Mouse (Mus musculus) kidney, adult 2 months (tissue): ENCODE measurements around the gene Cnksr1. TPM values are rescaled to one million over a fixed set of nuclear protein-coding genes. Genes with fewer than 3 reads are reported as not detected.
A peak's percentile ranks its signal among the peaks of the same experiment; 100 is the strongest.

ENCODE experiments used
- DNase-seq: peaks from one replicate; pipeline ENCODE4 v3.0.0; 2021
- H3K27ac ChIP-seq: fragments of 200-500 bp; 2 replicates; pipeline ENCODE4 v1.5.1; 2012; ENCODE audit warnings: low read depth, low read length, control low read depth, inconsistent platforms; ENCODE audit not compliant: insufficient read depth
- H3K27me3 ChIP-seq: fragments of 200-500 bp; replicated peaks from 2 replicates; pipeline ENCODE4 v1.6.1; 2012; ENCODE audit warnings: mild to moderate bottlenecking, moderate library complexity, low read length, inconsistent platforms; ENCODE audit not compliant: control insufficient read depth, insufficient read depth
- H3K36me3 ChIP-seq: fragments of 200-500 bp; 2 replicates; pipeline ENCODE4 v1.6.1; 2012; ENCODE audit warnings: mild to moderate bottlenecking, moderate library complexity, low read length, inconsistent platforms; ENCODE audit not compliant: control insufficient read depth, insufficient read depth
- H3K4me1 ChIP-seq: fragments of 200-500 bp; 2 replicates; pipeline ENCODE4 v1.6.1; 2011; ENCODE audit warnings: low read length; ENCODE audit not compliant: control insufficient read depth, insufficient read depth
- H3K4me3 ChIP-seq: fragments of 200-500 bp; 2 replicates; pipeline ENCODE4 v1.5.1; 2011; ENCODE audit warnings: mild to moderate bottlenecking, low read depth, low read length, control low read depth; ENCODE audit not compliant: insufficient read depth
- CTCF ChIP-seq: fragments of 200-500 bp; conservative IDR thresholded peaks from 2 replicates; pipeline ENCODE4 v1.5.1; 2011; ENCODE audit warnings: low read depth, mild to moderate bottlenecking, control low read depth, low read length, moderate library complexity, mixed read lengths; ENCODE audit not compliant: insufficient read depth, insufficient read length
- POLR2A ChIP-seq: fragments of 200-500 bp; IDR thresholded peaks from one replicate; pipeline ENCODE4 v1.6.1; 2011; ENCODE audit warnings: low read depth, low read length, control low read depth
- WGBS: fragments of 180-500 bp; shearing (Covaris S2); methylation state at CpG from one replicate; pipeline ENCODE4 v1.1.7; 2018; 5-methylcytosine and 5-hydroxymethylcytosine counted together
- polyA plus RNA-seq: library from polyadenylated mRNA; depleted of rRNA; stranded (reverse); fragments of >200 nt; gene quantifications from 2 replicates; pipeline ENCODE4 v1.2.3, GENCODE M21; 2012; rRNA removed

The Cnksr1 gene
- polyA plus RNA-seq, result 14.9 and 17.3 TPM in 2 replicates

DNA sequence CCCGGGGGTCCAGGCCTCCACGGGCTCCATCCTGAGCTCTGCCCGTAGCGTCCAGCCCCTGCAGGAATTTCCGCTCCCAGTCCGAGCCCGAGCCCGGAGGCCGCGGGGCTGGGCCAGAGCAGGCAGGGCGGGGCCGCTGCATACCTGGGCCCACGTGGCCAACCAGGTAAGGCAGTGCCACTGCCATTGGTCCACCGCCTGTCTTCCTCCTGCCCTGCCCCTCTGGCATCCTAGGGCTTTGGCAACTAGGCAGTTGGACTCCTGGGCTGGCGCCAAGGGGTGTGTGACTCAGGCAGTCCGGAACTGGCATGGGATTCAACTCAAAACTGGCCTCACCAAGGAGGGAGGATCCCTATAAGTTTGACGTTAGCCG is at the start of gene Cnksr1:
Gene Cnksr1 (minus strand): TSS at position 121 of the 373 bp plus-strand sequence.
- TF ChIP-seq POLR2A, result no peak
- no peak for TF ChIP-seq CTCF
- H3K27me3 ChIP-seq, result no peaks in the 10 kb centered on the region
- no peaks in the 10 kb centered on the region for H3K36me3 ChIP-seq
- peak; percentile 97 for DNase-seq
- H3K27ac ChIP-seq, result peak within 1 kb of the TSS; percentile 40
- H3K4me1 ChIP-seq, result peaks cover 3% of the 10 kb centered on the region; the same call in 1 of the 2 replicates
- H3K4me3 ChIP-seq, result peak within 1 kb of the TSS; percentile 46
- WGBS, result 3% methylated on average over 18 of the region's 18 CpGs

DNA sequence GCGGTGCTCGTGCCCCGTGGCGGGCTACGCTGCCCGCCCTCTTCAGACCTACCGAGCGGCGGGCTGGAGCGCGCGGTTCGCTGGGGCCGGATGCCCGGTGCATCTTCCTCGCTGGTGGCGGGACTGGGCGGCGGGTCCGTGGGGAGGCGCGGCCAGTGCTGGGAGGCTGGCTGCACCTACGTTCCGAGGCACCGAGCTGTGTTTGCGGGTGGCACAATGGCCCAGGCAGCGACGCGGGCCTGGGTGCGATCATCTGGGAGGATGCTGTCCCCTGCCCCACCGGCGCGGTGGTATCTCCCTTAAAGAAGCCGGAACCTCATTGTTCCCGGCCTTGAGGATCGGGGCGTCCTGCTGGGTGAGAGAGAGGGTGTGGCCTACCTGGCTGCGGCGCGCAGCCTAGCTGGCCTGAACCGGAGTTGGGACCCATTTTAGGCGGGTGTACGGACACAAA is 49.4 kb upstream of the Cnksr1 start, which contains the start of gene Pdik1l:
Gene Pdik1l (minus strand): TSS at position 321 of the 451 bp plus-strand sequence.
- no peak for TF ChIP-seq POLR2A
- no peak for TF ChIP-seq CTCF
- Histone ChIP-seq H3K36me3 (no peaks in the 10 kb centered on the region), H3K27me3 (no peaks in the 10 kb centered on the region), H3K4me1 (peaks cover 6% of the 10 kb centered on the region; the same call in 1 of the 2 replicates), H3K4me3 (peak within 1 kb of the TSS; percentile 96), H3K27ac (peak within 1 kb of the TSS; percentile 92)
- WGBS, result under 1% methylated on average over 43 of the region's 43 CpGs
- DNase-seq, result peak; percentile 82

DNA sequence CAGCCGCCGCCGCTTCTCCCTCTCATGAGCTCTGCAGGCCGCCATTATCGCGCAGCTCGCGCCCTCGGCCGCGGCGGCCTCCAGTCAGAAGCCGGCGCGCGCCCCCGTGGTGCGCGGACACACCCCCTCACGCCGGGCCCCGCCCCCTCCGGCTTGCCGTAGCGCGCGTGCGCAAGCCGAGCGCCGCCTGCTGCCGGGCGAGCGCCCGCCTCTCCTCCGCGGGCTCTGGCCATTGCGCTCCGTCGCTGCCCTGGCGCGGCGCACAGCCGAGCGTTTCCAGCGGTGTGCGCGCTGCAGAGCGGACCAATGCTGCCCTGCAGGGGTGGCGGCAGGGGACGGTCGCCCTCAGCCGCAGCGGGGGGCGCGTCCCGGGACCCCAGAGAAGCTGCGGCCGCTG is 49.0 kb upstream of the Cnksr1 start:
- H3K27ac ChIP-seq, result peak overlapping the region; percentile 92
- under 1% methylated on average over 59 of the region's 59 CpGs for WGBS
- TF ChIP-seq CTCF (0 out of 2 replicates have a peak, but pooled peaks have one; percentile 20), POLR2A (peak; percentile 13)
- H3K36me3 ChIP-seq, result no peaks in the 10 kb centered on the region
- H3K4me1 ChIP-seq, result peaks cover 6% of the 10 kb centered on the region; the same call in 1 of the 2 replicates
- peak overlapping the region; percentile 96 for H3K4me3 ChIP-seq
- no peaks in the 10 kb centered on the region for H3K27me3 ChIP-seq
- peak; percentile 97 for DNase-seq

DNA sequence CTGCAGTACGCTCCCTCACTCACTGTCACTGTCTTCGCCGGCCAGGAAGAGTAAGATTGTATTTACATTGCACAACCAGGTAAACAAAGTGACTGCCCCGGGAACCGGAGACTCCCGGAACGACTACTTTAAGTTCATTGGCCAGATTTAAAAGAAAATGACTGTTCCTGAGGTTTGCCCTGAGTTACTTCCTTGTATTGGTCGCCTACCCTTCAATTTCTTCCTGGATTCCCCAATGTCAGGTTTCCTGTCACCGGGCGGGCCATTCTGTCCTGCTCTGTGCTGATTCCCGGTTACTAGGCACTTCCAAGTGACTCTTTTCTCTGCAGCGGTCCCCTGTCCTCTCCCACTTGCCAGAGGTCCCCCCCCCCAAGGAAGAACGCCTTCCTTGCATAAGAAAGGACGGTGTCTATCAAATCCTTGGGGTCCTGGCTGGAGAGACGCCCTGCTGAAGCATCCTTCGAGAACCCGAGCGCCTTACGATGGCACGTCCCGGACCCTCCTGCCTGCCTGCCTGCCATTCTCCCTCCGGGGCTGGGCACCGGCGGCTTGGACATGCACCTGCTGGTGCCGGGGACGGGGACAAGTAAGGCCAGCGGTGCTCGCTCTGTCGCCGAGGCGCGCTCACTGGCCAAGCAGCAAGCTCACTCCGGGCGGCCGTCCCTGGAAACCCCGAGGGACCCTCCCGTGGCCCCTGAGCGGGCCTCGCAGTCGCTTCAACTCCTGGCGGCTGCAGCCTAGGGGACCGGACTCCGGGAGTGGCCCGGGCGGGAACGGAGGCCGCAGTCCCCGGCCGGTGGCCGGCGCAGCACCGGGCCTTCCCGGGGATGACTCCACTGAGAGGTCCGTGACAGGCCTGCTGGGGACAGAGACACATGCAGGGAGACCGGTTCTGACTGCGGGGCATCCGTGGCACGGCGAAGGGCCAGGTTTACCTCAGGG is 48.3 kb upstream of the Cnksr1 start:
- no peaks in the 10 kb centered on the region for H3K27me3 ChIP-seq
- H3K4me3 ChIP-seq, result peak overlapping the region; percentile 96
- H3K36me3 ChIP-seq, result no peaks in the 10 kb centered on the region
- WGBS, result 1% methylated on average over 59 of the region's 59 CpGs
- H3K4me1 ChIP-seq, result peaks cover 6% of the 10 kb centered on the region; the same call in 1 of the 2 replicates
- no peak for DNase-seq
- TF ChIP-seq POLR2A (no peak), CTCF (no peak)
- H3K27ac ChIP-seq, result peak overlapping the region; percentile 44; the same call in 1 of the 2 replicates

DNA sequence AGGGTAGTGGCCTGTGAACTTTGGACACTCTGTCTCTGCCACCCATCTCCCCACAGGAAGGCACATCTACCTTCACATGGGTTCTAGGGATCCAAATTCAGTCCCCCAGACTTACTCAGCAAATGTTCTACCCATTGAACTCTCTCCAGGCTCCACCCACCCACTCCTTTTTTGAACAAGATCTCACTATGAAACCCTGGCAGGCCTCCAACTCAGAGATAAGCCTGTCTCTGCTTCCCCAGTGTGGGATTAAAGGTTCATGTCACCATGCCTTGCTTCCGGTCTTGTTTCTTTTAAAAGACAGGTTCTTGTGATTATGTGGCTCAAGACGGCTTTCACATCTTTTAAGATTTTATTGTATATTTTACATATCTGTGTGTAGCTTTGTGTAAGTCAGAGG is 46.7 kb upstream of the Cnksr1 start:
- WGBS, result 96% methylated on average over 2 of the region's 2 CpGs
- no peak overlapping the region for H3K27ac ChIP-seq

DNA sequence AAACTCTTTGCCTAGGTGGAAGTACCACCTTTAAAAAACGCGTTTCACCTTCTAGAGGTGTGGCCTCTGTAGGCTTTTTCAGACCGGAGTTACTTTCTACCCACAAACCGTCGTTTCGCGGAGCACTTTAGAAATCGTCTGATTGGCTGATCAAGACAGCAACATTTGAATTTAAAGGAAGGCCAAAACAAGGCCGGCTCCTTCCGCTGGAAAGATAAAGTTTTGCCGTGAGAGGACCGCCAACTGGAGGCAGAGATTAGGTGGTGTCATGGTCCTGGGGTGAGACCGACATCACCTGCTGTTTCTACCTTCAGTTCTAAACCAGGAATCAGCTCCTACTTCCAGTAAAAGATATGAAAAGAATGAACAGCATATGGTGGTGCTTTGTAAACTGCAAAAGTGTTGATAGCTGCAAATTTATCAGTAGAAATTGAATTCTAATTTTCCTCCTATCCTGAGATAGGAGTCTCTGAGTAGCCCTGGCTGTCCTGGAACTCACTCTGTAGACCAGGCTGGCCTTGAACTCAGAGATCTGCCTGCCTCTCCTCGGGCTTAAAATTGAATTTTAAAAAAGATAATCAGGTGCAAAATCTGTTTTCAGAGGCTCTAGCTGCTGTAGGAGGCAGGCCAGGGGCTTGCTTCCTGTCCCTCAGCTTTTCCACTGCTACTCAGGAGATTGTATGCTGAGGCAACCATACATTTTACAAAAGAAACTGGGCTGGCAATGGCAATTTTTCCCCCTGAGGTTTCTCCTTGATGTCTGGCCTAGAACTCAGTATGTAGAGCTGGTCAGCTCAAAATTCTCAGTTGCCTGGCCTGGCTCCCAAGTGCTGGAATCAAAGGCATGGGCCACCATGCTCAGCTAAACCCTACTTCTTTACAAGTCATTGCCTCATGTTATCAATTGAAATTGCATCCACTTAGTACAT is 35.5 kb upstream of the Cnksr1 start:
- H3K36me3 ChIP-seq, result peaks cover 4% of the 10 kb centered on the region; the same call in 1 of the 2 replicates
- DNase-seq, result peak; percentile 45
- 9% methylated on average over 14 of the region's 14 CpGs for WGBS
- peak overlapping the region; percentile 47 for H3K4me3 ChIP-seq
- H3K27me3 ChIP-seq, result no peaks in the 10 kb centered on the region
- peak overlapping the region; percentile 42; the same call in 1 of the 2 replicates for H3K27ac ChIP-seq
- no peaks in the 10 kb centered on the region; the same call in 1 of the 2 replicates for H3K4me1 ChIP-seq
- TF ChIP-seq CTCF (no peak), POLR2A (no peak)

More for the DNA sequence above, 46.7 kb upstream of the Cnksr1 start:
- Histone ChIP-seq H3K4me1 (peaks cover 6% of the 10 kb centered on the region; the same call in 1 of the 2 replicates), H3K36me3 (no peaks in the 10 kb centered on the region; the same call in 1 of the 2 replicates), H3K27me3 (no peaks in the 10 kb centered on the region), H3K4me3 (no peak overlapping the region)
- DNase-seq, result peak; percentile 11
- TF ChIP-seq CTCF, result no peak
- no peak for TF ChIP-seq POLR2A
